Mouse (Mus musculus) kidney, adult 2 months (tissue): ENCODE measurements around the gene Hsph1. TPM values are rescaled to one million over a fixed set of nuclear protein-coding genes. Genes with fewer than 3 reads are reported as not detected.

Source experiments
- DNase-seq: peaks from one replicate; pipeline ENCODE4 v3.0.0; 2021
- H3K27ac ChIP-seq: fragments of 200-500 bp; 2 replicates; pipeline ENCODE4 v1.5.1; 2012; ENCODE audit warnings: low read depth, low read length, control low read depth, inconsistent platforms; ENCODE audit not compliant: insufficient read depth
- H3K27me3 ChIP-seq: fragments of 200-500 bp; replicated peaks from 2 replicates; pipeline ENCODE4 v1.6.1; 2012; ENCODE audit warnings: mild to moderate bottlenecking, moderate library complexity, low read length, inconsistent platforms; ENCODE audit not compliant: control insufficient read depth, insufficient read depth
- H3K36me3 ChIP-seq: fragments of 200-500 bp; 2 replicates; pipeline ENCODE4 v1.6.1; 2012; ENCODE audit warnings: mild to moderate bottlenecking, moderate library complexity, low read length, inconsistent platforms; ENCODE audit not compliant: control insufficient read depth, insufficient read depth
- H3K4me1 ChIP-seq: fragments of 200-500 bp; 2 replicates; pipeline ENCODE4 v1.6.1; 2011; ENCODE audit warnings: low read length; ENCODE audit not compliant: control insufficient read depth, insufficient read depth
- H3K4me3 ChIP-seq: fragments of 200-500 bp; 2 replicates; pipeline ENCODE4 v1.5.1; 2011; ENCODE audit warnings: mild to moderate bottlenecking, low read depth, low read length, control low read depth; ENCODE audit not compliant: insufficient read depth
- CTCF ChIP-seq: fragments of 200-500 bp; conservative IDR thresholded peaks from 2 replicates; pipeline ENCODE4 v1.5.1; 2011; ENCODE audit warnings: low read depth, mild to moderate bottlenecking, control low read depth, low read length, moderate library complexity, mixed read lengths; ENCODE audit not compliant: insufficient read depth, insufficient read length
- POLR2A ChIP-seq: fragments of 200-500 bp; IDR thresholded peaks from one replicate; pipeline ENCODE4 v1.6.1; 2011; ENCODE audit warnings: low read depth, low read length, control low read depth
- WGBS: fragments of 180-500 bp; shearing (Covaris S2); methylation state at CpG from one replicate; pipeline ENCODE4 v1.1.7; 2018; 5-methylcytosine and 5-hydroxymethylcytosine counted together
- polyA plus RNA-seq: library from polyadenylated mRNA; depleted of rRNA; stranded (reverse); fragments of >200 nt; gene quantifications from 2 replicates; pipeline ENCODE4 v1.2.3, GENCODE M21; 2012; rRNA removed

The Hsph1 gene
- polyA plus RNA-seq, 1 experiment, result 24.0 TPM

DNA sequence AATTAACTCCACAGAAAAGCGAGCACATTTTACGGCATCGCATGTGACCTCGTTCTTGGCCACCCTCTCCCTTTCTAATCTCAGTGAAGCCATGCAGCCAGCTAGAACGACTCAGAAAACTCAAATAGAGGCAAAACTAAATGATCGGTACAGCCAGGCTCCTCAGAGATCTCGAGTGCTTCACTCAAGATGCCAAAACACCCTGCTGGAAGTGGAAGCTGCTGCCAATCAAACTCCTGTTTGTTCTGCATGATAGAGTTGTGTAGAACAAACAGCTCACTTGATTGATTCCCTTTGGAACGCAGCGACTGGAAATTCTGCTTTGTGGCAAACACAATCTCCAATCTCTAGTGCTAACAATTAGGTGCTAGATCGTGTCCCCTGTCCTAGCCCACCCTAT lies 59.2 kb downstream of the Hsph1 start:
- no peak overlapping the region for H3K27ac ChIP-seq
- no peaks in the 10 kb centered on the region for H3K4me1 ChIP-seq
- H3K4me3 ChIP-seq, result no peak overlapping the region
- H3K36me3 ChIP-seq, result no peaks in the 10 kb centered on the region
- peak; percentile 11 for DNase-seq
- no peaks in the 10 kb centered on the region for H3K27me3 ChIP-seq
- TF ChIP-seq POLR2A (no peak), CTCF (no peak)
- 39% methylated on average over 10 of the region's 10 CpGs for WGBS

DNA sequence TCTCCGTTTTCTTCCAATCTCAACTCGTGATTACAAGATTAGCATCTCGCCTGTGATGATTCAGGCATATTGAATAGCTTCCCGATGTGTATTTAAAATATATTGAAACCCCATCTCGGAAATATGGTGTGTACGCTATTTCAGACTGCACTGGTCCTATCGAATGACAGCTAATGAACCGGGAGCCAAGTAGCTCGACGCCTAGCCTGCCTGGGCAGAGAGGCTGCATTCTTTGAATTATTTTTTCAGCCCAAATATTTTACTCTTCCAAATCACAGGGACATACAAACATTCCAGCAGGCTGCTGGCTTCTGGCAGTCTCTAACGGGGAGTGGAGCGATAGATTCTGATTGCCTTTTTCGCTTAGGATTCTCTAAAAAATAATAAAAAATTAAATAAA lies 67.2 kb downstream of the Hsph1 start:
- Histone ChIP-seq H3K4me3 (no peak overlapping the region), H3K27me3 (no peaks in the 10 kb centered on the region), H3K4me1 (no peaks in the 10 kb centered on the region), H3K36me3 (no peaks in the 10 kb centered on the region), H3K27ac (no peak overlapping the region)
- 54% methylated on average over 13 of the region's 13 CpGs for WGBS
- TF ChIP-seq CTCF (no peak), POLR2A (no peak)
- DNase-seq, result peak; percentile 12

DNA sequence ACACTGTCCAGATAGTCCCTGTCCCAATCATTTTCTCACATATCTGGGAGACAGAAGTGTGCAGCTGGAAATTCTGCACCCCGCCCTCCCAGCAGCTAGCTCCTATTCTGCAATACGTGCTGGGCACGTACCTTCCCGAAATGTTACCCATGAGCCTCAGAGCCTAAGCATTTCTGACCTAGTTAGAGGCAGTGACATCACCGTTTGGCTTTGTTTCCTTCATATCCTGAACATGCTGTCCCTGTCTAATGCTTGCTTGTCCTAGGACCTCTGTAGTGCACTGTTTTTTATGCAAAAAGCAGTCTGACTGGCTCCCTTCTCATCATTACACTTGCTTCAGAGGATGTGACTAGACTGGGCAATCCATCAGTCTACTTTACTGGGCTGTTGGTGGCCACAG lies 69.2 kb downstream of the Hsph1 start:
- TF ChIP-seq CTCF, result no peak
- no peak for TF ChIP-seq POLR2A
- H3K4me3 ChIP-seq, result no peak overlapping the region
- no peaks in the 10 kb centered on the region for H3K4me1 ChIP-seq
- H3K27me3 ChIP-seq, result no peaks in the 10 kb centered on the region
- no peaks in the 10 kb centered on the region for H3K36me3 ChIP-seq
- 81% methylated on average over 5 of the region's 5 CpGs for WGBS
- DNase-seq, result peak; percentile 43
- H3K27ac ChIP-seq, result no peak overlapping the region

DNA sequence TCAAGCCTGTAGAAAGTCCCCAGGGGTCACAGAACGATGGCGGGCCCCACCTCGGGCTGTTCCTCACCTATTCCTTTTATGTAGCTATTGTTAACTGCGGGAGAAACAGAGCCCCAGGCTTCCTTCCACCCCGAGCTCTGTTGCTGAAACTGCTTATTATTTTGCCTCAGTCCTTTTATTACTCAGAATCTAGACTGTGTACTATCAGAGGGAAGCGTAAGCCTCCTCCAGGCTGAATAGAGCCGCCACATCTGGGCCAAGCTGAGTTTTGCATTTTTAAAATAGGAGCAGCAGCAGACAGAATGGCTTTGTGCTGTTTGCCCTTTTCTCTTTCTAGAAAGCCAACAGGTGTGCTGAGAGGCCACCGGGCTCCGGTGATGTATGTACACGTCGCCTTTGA lies 70.2 kb downstream of the Hsph1 start:
- Histone ChIP-seq H3K27ac (no peak overlapping the region), H3K4me1 (no peaks in the 10 kb centered on the region), H3K4me3 (no peak overlapping the region), H3K27me3 (no peaks in the 10 kb centered on the region), H3K36me3 (no peaks in the 10 kb centered on the region)
- no peak for DNase-seq
- TF ChIP-seq CTCF (no peak), POLR2A (no peak)
- 54% methylated on average over 11 of the region's 11 CpGs for WGBS

Other genes with a start within 250 kb of the Hsph1 start
- 0.61 and 0.88 TPM in 2 replicates for gene Medag, start 224.6 kb downstream of the Hsph1 start, polyA plus RNA-seq
- not detected in 2 replicates for gene Tex26, start 196.7 kb downstream of the Hsph1 start, polyA plus RNA-seq
- gene Wdr95, start 107.7 kb downstream of the Hsph1 start, polyA plus RNA-seq, result 0.03 TPM in 1 of 2 replicates, not detected in the other
- 6.4 TPM in 2 replicates for gene B3glct, start 41.9 kb upstream of the Hsph1 start, polyA plus RNA-seq